Mouse (Mus musculus) neural tube, embryonic 11.5 days (tissue): Measurements from ENCODE around the gene Ly6g6f. TPM values are rescaled to one million over a fixed set of nuclear protein-coding genes. Genes with fewer than 3 reads are reported as not detected.
"Not testable (repeated sequence)": the region's sequence is repeated elsewhere in the genome, so short reads cannot be mapped to it uniquely, and the experiment has no call there.

Experiments
- ATAC-seq: fragments of 200-750 bp; cut with Nextera tagmentation; 2 replicates; pipeline ENCODE4 v1.8.0; 2017; ENCODE audit warnings: moderate number of reproducible peaks, mild to moderate bottlenecking, moderate TSS enrichment, moderate library complexity; ENCODE audit not compliant: insufficient read depth, low FRiP score, low TSS enrichment
- DNase-seq: peaks from one replicate; pipeline ENCODE4 v3.0.0-alpha.2; 2015; ENCODE audit warnings: low spot score
- H3K27ac ChIP-seq: fragments of 300-500 bp; sonication (generic); 2 replicates; pipeline ENCODE4 v1.5.1; 2014; ENCODE audit warnings: low read depth, mild to moderate bottlenecking, low read length
- H3K27me3 ChIP-seq: fragments of 300-500 bp; sonication (generic); 2 replicates; pipeline ENCODE4 v1.6.1; 2014; ENCODE audit warnings: mild to moderate bottlenecking, low read length, mixed read lengths; ENCODE audit not compliant: control insufficient read depth, insufficient read depth
- H3K36me3 ChIP-seq: fragments of 300-500 bp; sonication (generic); 2 replicates; pipeline ENCODE4 v1.6.1; 2014; ENCODE audit warnings: mild to moderate bottlenecking, low read length, moderate library complexity, mixed read lengths; ENCODE audit not compliant: control insufficient read depth, insufficient read depth
- H3K4me1 ChIP-seq: fragments of 300-500 bp; sonication (generic); 2 replicates; pipeline ENCODE4 v1.6.1; 2014; ENCODE audit warnings: low read length, mixed read lengths; ENCODE audit not compliant: control insufficient read depth, insufficient read depth
- H3K4me2 ChIP-seq: fragments of 300-500 bp; sonication (generic); 2 replicates; pipeline ENCODE4 v1.6.1; 2014; ENCODE audit warnings: low read depth, mild to moderate bottlenecking, moderate library complexity
- H3K4me3 ChIP-seq: fragments of 300-500 bp; sonication (generic); 2 replicates; pipeline ENCODE4 v1.5.1; 2014; ENCODE audit warnings: low read depth, low read length
- H3K9ac ChIP-seq: fragments of 300-500 bp; sonication (generic); 2 replicates; pipeline ENCODE4 v1.6.1; 2014; ENCODE audit warnings: mild to moderate bottlenecking, low read length
- H3K9me3 ChIP-seq: fragments of 300-500 bp; sonication (generic); 2 replicates; pipeline ENCODE4 v1.6.1; 2016; ENCODE audit warnings: low read length; ENCODE audit not compliant: control insufficient read depth
- WGBS: fragments of 180-500 bp; shearing (Covaris S2); extraction: QIAGEN DNeasy Blood & Tissue Kit; methylation state at CpG from one replicate; pipeline ENCODE4 v1.1.7; 2014; 5-methylcytosine and 5-hydroxymethylcytosine counted together
- polyA plus RNA-seq: library from polyadenylated mRNA; unstranded; fragments of >200 nt; fragmentation: Nextera tagmentation; extraction: Ambion mirVana; gene quantifications from 2 replicates; pipeline ENCODE4 v1.2.1, GENCODE M21; 2014

The Ly6g6f gene
- polyA plus RNA-seq, 1 experiment from 2014 or later, result 1.4 TPM

DNA sequence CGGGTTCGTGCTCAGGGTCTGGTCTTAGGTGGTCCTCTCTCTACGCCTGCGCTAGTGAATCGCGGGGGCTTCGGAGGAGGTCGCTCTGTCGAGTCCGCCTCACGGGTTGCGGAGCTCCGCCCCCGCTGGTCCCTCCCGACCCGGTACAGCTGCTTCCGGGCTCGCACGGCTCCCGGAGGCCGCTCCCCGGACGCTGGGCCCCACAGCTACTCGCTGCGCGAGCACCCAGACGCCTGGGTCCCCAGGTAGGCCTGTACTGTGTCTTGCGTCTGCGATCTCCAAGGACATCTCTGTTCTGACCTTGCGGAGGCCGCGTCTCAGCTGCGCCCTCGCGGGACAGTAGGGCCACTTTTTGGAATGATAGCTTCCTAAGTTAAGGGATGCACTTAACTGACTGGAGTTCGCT, 40.8 kb upstream of the Ly6g6f start, which contains the start of gene D17H6S53E:
Gene D17H6S53E (plus strand): TSS at position 168 of the 406 bp plus-strand sequence.
- peak within 1 kb of the TSS; percentile 87 for H3K9ac ChIP-seq
- H3K27me3 ChIP-seq, result no peaks in the 10 kb centered on the region
- peak within 1 kb of the TSS; percentile 61 for H3K4me3 ChIP-seq
- peak within 1 kb of the TSS; percentile 76 for H3K4me2 ChIP-seq
- no peaks in the 10 kb centered on the region for H3K9me3 ChIP-seq
- no peaks in the 10 kb centered on the region; the same call in 1 of the 2 replicates for H3K36me3 ChIP-seq
- H3K27ac ChIP-seq, result peak within 1 kb of the TSS; percentile 73
- ATAC-seq (peak; percentile 15; the same call in 1 of the 2 replicates), DNase-seq (peak; percentile 78)
- H3K4me1 ChIP-seq, result peaks cover 11% of the 10 kb centered on the region
- WGBS, result under 1% methylated on average over 36 of the region's 36 CpGs

GRCm38 (mm10) chr17:35125578-35125977, 40.2 kb upstream of the Ly6g6f start:
- ATAC-seq (no peak), DNase-seq (no peak)
- peak overlapping the region; percentile 87 for H3K9ac ChIP-seq

DNA sequence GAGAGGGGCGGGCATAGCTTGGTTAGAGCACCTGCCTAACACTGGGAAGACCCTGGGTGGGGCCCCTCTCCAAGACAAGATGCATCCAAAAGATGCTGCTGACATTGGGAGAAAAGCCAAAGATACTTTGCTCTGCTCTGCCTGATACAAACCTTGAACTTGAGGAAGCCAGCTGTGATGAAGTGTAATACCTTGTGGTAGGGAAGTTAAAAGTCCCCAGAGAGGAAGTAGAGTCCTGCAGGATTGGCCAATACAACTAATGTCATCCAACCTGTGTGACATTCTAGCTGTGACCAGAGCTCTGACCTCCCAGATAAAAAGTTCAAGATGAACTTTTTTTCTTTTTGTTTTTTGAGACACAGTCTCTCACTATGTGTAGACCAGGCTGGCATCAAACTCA, 39.7 kb upstream of the Ly6g6f start:
- ATAC-seq (no peak), DNase-seq (no peak)
- 78% methylated on average over 1 of the region's 1 CpGs for WGBS
- H3K9me3 ChIP-seq, result no peaks in the 10 kb centered on the region
- H3K4me3 ChIP-seq, result no peak overlapping the region
- no peak overlapping the region; the same call in 1 of the 2 replicates for H3K4me2 ChIP-seq
- H3K9ac ChIP-seq, result no peak overlapping the region; the same call in 1 of the 2 replicates
- peaks cover 16% of the 10 kb centered on the region for H3K4me1 ChIP-seq
- no peak overlapping the region for H3K27ac ChIP-seq
- H3K36me3 ChIP-seq, result no peaks in the 10 kb centered on the region; the same call in 1 of the 2 replicates
- H3K27me3 ChIP-seq, result no peaks in the 10 kb centered on the region

More at GRCm38 (mm10) chr17:35125578-35125977, 40.2 kb upstream of the Ly6g6f start:
- Histone ChIP-seq H3K9me3 (no peaks in the 10 kb centered on the region), H3K36me3 (no peaks in the 10 kb centered on the region; the same call in 1 of the 2 replicates), H3K27me3 (no peaks in the 10 kb centered on the region), H3K4me1 (peaks cover 11% of the 10 kb centered on the region), H3K4me2 (peak overlapping the region; percentile 76), H3K4me3 (peak overlapping the region; percentile 61), H3K27ac (no peak overlapping the region)
- WGBS, result 40% methylated on average over 6 of the region's 6 CpGs

DNA sequence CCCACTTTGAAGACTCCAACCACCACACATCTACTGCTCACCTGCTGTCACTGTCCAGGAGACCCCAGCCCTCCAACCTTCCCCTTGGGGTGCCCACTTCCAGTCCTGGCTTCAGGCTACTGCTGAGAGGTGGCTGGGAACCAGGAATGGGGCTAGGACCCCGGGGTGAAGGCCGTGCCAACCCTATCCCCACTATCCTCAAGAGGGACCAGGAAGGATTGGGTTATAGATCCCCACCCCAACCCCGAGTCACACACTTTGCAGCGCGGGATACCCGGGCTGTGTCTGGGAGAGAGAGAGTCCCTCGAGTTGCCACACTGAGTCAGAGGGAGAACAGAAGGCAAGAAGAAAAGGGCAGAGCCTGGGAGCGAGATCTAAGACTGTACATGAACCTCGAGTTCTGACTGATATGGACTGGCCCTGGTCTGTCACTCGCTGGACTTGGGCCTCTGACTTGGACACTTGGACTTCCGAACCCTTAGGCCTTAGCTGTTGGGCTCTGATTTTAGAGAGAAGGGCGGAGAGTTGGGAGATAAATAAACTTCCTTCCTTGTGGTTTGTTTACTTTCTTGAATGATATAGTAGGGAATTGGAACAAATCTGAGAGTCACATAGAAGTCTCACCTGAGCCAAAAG, 39.0 kb upstream of the Ly6g6f start:
- H3K9ac ChIP-seq, ATAC-seq, H3K27me3 ChIP-seq, H3K9me3 ChIP-seq, H3K27ac ChIP-seq, H3K4me2 ChIP-seq, H3K4me3 ChIP-seq, DNase-seq, H3K36me3 ChIP-seq: not testable (repeated sequence)
- peaks cover 17% of the 10 kb centered on the region for H3K4me1 ChIP-seq
- WGBS, result 95% methylated on average over 12 of the region's 12 CpGs

GRCm38 (mm10) chr17:35123287-35123686, 37.9 kb upstream of the Ly6g6f start:
- WGBS, result 94% methylated on average over 9 of the region's 9 CpGs
- not testable (repeated sequence) for H3K9ac ChIP-seq

DNA sequence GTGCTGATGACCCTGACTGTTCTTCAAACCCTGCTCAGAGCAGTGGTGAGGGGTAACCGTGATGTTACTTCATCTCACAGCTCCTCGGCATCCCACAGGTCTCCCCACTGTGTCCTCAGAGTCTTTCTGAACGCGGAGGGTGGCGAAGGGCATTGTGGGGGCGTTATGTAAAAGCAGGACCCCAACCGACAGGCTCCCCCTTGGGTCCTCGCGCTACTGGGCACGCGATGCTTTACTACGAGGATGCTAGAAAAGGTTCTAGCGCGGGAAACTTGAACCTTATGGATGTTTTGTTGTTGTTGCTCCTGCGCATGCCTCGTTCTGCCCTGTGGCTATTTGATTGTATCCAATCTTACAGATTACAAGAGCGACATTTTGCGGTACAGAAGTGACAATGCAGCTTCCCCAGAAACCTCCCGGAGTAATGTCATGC, 36.5 kb upstream of the Ly6g6f start, which contains the start of gene Csnk2b:
Gene Csnk2b (minus strand): TSS at position 183 of the 433 bp plus-strand sequence.
- Histone ChIP-seq H3K4me2 (peak within 1 kb of the TSS; percentile 98), H3K9ac (peak within 1 kb of the TSS; percentile 93), H3K4me1 (peaks cover 17% of the 10 kb centered on the region), H3K27me3 (no peaks in the 10 kb centered on the region), H3K4me3 (peak within 1 kb of the TSS; percentile 97), H3K27ac (peak within 1 kb of the TSS; percentile 87), H3K9me3 (no peaks in the 10 kb centered on the region), H3K36me3 (peaks cover 10% of the 10 kb centered on the region)
- 0% methylated on average over 19 of the region's 19 CpGs for WGBS
- ATAC-seq, result no peak
- peak; percentile 66 for DNase-seq

More at GRCm38 (mm10) chr17:35123287-35123686, 37.9 kb upstream of the Ly6g6f start:
- H3K9me3 ChIP-seq, H3K27me3 ChIP-seq, H3K4me3 ChIP-seq, H3K36me3 ChIP-seq, DNase-seq, H3K27ac ChIP-seq, H3K4me2 ChIP-seq, ATAC-seq: not testable (repeated sequence)
- H3K4me1 ChIP-seq, result peaks cover 17% of the 10 kb centered on the region

GRCm38 (mm10) chr17:35121143-35121799, 35.9 kb upstream of the Ly6g6f start, which contains the start of gene Gpank1:
Gene Gpank1 (plus strand): TSS chr17:35121455.
- H3K9me3 ChIP-seq, result no peaks in the 10 kb centered on the region
- peaks cover 10% of the 10 kb centered on the region for H3K36me3 ChIP-seq
- H3K4me1 ChIP-seq, result peaks cover 12% of the 10 kb centered on the region
- peak within 1 kb of the TSS; percentile 87 for H3K27ac ChIP-seq
- peak; percentile 92 for ATAC-seq
- peak; percentile 99 for DNase-seq
- peak within 1 kb of the TSS; percentile 97 for H3K4me3 ChIP-seq
- H3K4me2 ChIP-seq, result peak within 1 kb of the TSS; percentile 98
- H3K9ac ChIP-seq, result peak within 1 kb of the TSS; percentile 93
- WGBS, result 0% methylated on average over 50 of the region's 50 CpGs
- H3K27me3 ChIP-seq, result no peaks in the 10 kb centered on the region

DNA sequence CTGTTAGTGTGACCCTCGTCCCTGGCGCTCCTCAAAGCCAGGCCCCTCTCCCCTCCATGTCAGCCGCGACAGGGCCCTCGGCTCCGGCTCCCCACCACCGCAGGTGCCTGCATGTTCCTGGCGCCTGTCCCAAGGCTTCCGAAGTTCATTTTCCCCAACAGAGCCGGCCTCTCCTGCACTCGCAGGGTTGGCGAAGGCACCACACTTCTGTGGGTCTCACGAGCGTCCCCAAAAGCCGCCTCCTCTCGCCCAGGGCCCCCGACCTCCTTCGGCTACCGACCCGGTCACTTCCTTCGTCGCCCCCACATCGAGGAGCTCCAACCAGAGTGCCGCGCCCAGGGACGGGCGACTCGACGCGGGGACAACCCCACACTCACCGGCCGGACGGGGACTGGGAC, 35.3 kb upstream of the Ly6g6f start:
- Histone ChIP-seq H3K36me3 (peaks cover 10% of the 10 kb centered on the region), H3K9ac (peak overlapping the region; percentile 93), H3K27me3 (no peaks in the 10 kb centered on the region), H3K4me2 (peak overlapping the region; percentile 98), H3K4me3 (peak overlapping the region; percentile 97), H3K4me1 (peaks cover 10% of the 10 kb centered on the region), H3K27ac (0 out of 2 replicates have a peak overlapping the region, but pooled peaks have one; percentile 20), H3K9me3 (no peaks in the 10 kb centered on the region)
- under 1% methylated on average over 33 of the region's 33 CpGs for WGBS
- no peak for DNase-seq
- ATAC-seq, result no peak; the same call in 1 of the 2 replicates
